Mouse (Mus musculus) layer of hippocampus, adult 11-12 months (tissue): ENCODE results near the gene Grm1.
"Not testable (repeated sequence)": the region's sequence is repeated elsewhere in the genome, so short reads cannot be mapped to it uniquely, and the experiment has no call there.

Experiments used
- DNase-seq: peaks from one replicate; pipeline ENCODE4 v3.0.0; 2022; ENCODE audit warnings: low spot score

Gene Grm1

GRCm38 (mm10) chr10:11081611-11082398, at the start of gene Grm1:
TSS of gene Grm1 (minus strand) at chr10:11082356.
- DNase-seq: peak; percentile 55

- DNase-seq: no peak
These were observed 39.6 kb upstream of the Grm1 start for GRCm38 (mm10) chr10:11121781-11122180.

DNA sequence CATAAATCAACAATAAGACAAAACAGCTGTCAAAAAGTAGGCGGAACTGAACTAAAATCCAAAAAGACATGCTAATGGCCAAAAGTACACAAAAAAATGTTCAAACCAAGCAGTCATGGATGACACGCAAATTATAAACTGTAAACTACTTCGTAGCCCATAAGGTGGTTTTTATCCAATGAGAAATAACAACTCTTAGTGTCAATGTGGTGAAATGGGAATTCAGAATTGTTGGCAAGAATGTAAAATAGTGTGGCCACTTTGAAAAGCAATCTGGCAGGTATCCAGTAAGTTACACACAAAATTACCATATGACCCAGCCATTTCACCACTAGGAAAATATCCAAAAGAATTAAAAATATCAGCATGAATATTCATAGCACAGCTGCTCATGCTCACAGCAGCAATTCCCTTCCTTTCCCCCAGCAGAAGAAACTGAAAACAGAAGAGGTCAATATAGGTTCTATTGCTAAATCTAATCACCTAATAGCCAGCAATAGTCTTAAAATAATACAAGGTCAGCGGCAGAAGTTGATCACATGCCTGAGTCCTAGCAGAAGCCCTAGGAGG, 16.4 kb upstream of the Grm1 start:
- DNase-seq: no peak

DNA sequence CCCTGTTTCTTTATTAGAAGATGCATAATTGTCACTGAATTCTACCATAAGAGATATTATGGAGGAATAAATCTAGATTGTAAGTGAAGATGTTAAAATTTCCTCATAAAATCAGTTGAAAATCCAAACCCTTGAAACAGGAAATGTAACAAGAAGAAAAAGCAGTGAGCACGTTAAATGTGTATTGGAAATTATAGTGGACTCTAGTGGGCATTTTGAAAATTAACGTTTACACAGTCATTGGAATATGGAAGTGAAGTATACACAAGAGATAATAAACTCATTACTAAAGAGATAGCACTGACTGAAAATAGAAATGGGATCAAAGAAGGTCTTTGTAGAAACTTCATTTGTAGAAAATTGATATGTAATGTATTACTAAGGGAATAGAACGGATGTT, 4.2 kb upstream of the Grm1 start:
- DNase-seq: no peak

GRCm38 (mm10) chr10:11080725-11081610, 1.2 kb downstream of the Grm1 start:
- DNase-seq: no peak

- DNase-seq: no peak
These were observed 2.0 kb downstream of the Grm1 start for GRCm38 (mm10) chr10:11080013-11080724.

GRCm38 (mm10) chr10:11079506-11079905, 2.6 kb downstream of the Grm1 start:
- DNase-seq: no peak

DNA sequence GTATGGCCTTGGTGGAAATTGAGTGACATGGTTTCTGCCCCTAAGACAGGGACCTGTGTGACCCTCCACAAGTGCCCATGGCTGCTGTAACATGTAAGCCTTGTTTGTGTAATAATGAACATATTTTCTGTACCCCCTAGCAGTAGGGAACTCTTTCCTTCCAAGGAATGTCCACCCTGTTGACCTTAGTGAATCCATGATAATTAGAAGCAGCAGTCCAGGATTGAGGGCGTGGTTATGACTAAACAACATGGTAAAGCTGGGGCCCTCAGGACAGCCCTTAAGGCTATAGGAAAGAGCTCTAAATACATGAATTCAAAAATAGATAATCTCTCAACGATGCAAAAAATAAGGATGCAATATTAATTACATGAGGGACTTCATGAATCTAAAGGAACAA, 17.0 kb downstream of the Grm1 start:
- DNase-seq: no peak

- DNase-seq: peak; percentile 83
These were observed 20.7 kb downstream of the Grm1 start for GRCm38 (mm10) chr10:11061318-11062071.

GRCm38 (mm10) chr10:11049361-11049760, 32.8 kb downstream of the Grm1 start:
- DNase-seq: peak; percentile 60

GRCm38 (mm10) chr10:11045421-11045820, 36.7 kb downstream of the Grm1 start:
- DNase-seq: not testable (repeated sequence)

GRCm38 (mm10) chr10:11044455-11045106, 37.6 kb downstream of the Grm1 start:
- DNase-seq: no peak

GRCm38 (mm10) chr10:11039323-11039722, 42.8 kb downstream of the Grm1 start:
- DNase-seq: no peak

- DNase-seq: no peak
These were observed 49.9 kb downstream of the Grm1 start for GRCm38 (mm10) chr10:11032221-11032620.

GRCm38 (mm10) chr10:11025764-11026518, 56.2 kb downstream of the Grm1 start:
- DNase-seq: no peak

- no peak for DNase-seq
These were observed 63.1 kb downstream of the Grm1 start for GRCm38 (mm10) chr10:11018970-11019531.

GRCm38 (mm10) chr10:11013653-11014052, 68.5 kb downstream of the Grm1 start:
- DNase-seq: no peak

DNA sequence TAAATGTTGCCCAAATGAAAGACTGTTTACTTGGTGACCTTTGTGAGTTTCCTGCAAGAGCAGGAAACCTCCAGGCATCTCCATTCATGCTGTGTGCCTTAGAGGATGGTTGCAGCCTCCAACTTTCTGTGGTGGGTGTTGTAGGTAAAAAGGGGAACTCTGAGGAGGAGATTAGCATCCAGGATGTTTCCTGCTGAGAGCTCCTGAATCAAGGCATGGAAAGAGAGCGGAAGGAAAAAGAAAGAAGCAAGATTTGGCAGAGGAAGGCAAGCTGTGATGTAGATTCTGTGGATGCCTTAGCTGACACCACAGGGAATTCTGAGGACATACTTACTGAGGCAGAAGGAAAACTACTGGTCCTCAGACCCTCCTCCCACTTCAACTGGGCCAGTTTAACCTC, 85.4 kb downstream of the Grm1 start:
- DNase-seq: no peak

DNA sequence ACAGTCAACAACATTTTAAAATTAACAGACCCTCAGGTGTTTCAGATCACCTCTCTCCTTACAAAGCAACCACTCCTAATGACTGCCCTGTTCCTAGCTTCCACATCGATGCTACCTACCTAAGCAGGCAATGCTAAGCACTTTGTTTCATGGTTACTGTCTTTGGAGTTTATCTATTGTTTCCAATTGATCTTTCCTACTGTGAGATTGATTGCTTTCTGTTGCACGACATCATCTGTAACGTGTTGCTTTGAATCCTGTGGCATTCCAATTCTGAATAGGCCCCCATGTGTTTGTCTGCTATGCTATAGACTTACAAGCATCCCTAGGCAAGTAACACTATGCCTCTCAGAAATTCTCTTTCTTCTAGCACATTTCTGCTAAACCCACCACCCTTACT, 90.4 kb downstream of the Grm1 start:
- no peak for DNase-seq

- DNase-seq: no peak
These were observed 110.8 kb downstream of the Grm1 start for GRCm38 (mm10) chr10:10971311-10971710.
